Mouse (Mus musculus): ENCODE data around the gene Hmg20b. TPM values are rescaled to one million over a fixed set of nuclear protein-coding genes. Genes with fewer than 3 reads are reported as not detected.

The Hmg20b gene
- total RNA-seq (2021): 10 to 100 TPM; 18.3 to 20.3 TPM

DNA sequence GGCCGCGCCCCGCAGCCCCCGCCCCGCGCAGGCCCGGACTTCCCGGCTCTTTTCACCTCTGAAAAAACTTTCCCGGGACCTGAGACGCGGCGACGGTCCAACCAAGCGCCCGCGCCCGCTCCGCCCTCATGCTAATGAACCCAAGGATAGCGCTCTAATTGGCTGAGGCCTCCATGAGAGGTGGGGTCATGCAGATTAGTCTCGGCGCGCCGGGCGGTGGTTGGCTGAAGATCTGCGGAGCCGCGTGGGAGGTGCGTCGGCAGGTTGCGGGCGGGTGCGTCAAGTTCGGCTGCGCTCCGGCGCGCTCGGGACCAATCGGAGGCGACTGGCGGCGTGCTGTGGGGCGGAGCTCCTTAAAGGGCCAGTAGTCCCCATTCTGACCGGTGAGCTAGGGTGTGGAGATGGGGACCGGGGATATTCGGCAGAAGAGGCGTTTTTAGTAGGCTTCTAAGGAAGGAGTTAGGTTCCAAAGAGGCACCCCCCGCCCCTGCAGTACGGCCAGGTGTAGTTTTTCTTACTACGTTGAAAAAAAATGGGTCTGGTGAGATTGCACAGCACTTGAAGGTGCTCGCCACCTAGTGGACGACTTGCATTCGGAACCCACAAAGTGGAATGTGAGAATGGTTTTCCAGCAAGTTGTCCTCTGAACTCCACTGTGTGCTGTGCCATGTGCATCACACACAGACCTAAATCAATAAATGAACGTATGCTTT is at the start of gene Hmg20b:
Gene Hmg20b, minus strand, starts transcription at position 130 of the 713 bp plus-strand sequence.
- DNase-seq (ENCODE audit: extremely low spot score in 1 of 2, low spot score in 2 of 2): peak; percentile 99 to 100
- intact Hi-C loops (cut with DNase I): no loop called here

DNA sequence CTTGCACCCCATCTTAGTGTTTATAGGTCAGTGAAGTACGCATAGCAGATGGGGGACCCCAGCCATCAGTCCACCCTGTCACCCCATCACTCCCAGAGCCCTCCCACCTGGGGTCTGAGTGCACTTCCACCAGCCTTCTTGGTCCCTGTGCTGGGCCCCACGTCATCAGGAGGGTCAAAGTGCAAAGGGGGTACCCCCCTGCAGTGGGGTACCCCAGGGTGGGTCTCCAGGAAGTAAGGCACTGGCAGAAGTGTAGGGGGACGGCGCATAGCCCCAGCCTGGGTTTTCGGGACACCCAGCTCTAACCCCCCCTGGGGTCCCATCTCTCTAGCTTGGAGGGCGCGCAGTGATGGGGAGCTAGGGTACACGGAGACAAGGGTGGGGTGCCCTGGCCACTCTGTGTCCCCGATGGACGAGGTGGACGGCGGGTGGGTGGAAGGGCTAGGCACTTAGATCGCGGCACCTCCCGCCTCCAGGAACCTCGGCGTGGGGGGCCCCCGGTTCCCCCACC is 49.6 kb upstream of the Hmg20b start:
- intact Hi-C loops (cut with DNase I): no loop called here
- no peak for DNase-seq (ENCODE audit: extremely low spot score in 1 of 2, low spot score in 2 of 2)

DNA sequence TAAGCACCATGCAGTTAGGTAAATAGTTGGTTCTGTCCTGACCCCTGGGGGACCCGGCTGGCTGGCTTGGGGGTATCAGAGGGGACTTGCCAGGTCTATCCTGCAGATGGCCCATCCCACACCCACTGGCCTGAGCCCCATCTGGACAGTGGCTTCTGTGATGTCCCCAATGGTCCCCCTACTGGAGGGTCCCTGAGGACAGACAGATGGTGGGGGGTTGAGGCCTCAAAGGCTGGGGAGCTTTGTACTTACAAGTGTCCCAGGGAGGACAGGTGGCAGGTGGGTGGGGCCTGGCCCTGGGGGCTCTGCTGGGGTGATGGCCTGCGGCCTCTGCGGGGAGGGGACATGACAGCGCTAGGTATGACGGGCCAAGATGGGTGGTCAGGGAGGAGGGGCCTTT is 49.0 kb upstream of the Hmg20b start:
- DNase-seq (ENCODE audit: extremely low spot score in 1 of 2, low spot score in 2 of 2): no peak
- intact Hi-C loops (cut with DNase I): no loop called here

DNA sequence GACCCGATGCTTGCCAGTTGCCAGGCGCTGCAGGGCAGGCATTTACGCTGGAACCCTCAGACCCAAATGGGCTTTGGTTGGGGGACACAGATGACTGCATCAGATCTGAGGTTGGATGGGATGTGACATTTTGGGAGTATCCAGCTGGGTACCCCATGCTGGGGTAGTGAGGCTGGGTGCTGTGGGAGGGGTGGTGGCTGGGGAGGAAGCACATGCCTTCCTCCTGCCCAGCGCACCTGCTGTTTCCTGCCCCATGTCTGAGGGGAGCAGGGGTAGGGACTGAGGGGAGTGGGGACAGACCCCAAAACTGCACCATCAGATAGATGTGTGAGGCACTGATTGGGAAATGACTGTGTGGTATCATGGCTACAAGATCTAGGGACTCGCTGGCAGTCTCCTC is 46.5 kb upstream of the Hmg20b start:
- no peak for DNase-seq (ENCODE audit: extremely low spot score in 1 of 2, low spot score in 2 of 2)
- intact Hi-C loops (cut with DNase I): no loop called here

DNA sequence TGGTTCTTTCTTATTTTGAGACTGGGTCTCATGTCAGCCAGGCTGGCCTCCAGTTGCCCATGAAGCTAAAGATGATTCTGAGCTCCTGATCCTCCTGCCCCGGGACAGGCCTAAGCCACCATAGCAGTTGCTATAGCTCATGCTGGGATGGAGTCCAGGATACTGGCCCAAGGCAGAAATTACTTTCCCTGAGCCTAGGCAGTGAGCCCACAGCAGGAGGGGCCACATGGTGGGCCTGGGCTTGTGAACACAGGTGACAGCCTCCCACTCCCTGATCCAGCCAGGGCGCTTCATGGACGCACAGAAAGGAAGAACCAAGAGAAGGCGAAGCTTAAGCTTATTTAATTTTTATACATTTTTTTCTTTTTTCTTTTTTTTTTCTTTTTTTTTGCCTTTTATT is 45.6 kb upstream of the Hmg20b start:
- DNase-seq (ENCODE audit: extremely low spot score in 1 of 2, low spot score in 2 of 2): no peak
- intact Hi-C loops (cut with DNase I): loop anchor here (2.0 kb wide), 1 partner anchor 55 kb away; no protein-coding TSS in a partner anchor

DNA sequence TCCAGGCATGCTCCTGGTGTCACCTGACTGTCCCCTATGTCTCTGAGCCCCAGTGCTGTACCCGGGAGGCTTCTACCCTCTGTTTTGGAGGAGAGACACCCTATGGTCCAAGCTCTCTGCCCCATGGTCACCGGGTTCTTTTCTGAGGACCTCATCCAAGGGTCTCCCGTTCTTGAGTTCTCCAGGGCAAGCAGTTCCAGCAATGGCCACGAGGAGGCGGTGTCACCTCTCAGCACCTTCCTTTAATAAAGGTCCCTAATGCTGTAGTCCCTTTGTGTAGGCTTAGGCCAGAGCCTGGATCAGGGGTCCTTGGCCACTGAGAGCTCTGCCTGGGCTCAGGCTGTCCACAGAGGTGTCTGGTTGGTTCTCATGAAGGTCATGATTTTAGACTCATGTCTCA is 44.8 kb upstream of the Hmg20b start:
- DNase-seq (ENCODE audit: extremely low spot score in 1 of 2, low spot score in 2 of 2): no peak
- intact Hi-C loops (cut with DNase I): loop anchor here (2.0 kb wide), 1 partner anchor 56 kb away; no protein-coding TSS in a partner anchor

DNA sequence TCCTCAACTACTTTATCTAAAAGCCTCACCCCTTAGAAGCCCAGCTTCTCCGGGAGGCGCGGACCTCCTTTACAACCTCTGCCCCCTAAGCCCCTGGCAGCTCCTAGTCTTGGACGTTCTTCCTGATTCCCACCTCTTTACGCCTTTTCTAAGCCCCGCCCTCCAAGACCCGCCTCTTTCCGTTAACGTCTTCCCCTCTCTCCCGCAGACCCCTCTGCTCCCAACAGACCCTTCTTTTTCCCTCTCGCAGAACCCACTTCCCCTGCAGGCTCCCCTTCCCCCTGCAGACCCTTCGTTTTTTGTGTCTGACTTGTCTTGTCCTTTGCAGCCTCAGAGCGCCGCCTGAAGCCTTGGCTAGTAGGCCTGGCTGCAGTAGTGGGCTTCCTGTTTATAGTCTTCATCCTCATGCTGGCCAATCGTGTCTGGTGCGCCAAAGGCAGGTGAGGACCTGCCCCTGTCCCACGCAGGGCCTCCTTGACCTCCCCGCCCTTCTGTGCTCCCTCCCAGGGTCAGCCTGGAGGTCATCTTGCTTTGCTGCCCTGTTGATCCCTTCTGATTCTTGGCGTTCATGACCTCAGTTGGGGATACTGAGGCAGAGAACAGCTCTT is 43.3 kb upstream of the Hmg20b start:
- no peak for DNase-seq (ENCODE audit: extremely low spot score in 1 of 2, low spot score in 2 of 2)
- intact Hi-C loops (cut with DNase I): loop anchor here (2.0 kb wide), 1 partner anchor 57 kb away; no protein-coding TSS in a partner anchor

DNA sequence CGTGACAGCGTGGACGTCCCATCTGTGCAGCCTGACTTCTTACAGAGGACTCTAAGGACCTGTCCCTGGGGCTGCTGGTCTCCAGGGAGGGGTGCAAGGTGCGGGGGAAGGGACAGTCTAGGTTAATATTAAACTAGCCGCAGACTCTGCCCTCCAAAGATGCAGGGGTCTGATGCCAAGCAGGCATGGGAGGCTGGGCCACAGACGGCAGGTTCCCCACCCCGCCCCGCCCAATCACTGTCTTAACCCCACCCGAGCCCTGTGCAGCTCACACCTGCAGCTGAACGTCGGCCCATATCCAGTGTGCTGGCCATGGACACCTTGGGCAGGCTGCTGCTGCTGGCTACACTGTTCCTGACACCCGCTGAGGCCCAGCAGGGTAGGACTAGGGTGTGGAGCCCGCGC is 42.5 kb upstream of the Hmg20b start, which contains the start of gene Smim24:
Gene Smim24, plus strand, starts transcription at position 271 of the 405 bp plus-strand sequence.
- intact Hi-C loops (cut with DNase I): no loop called here
- no peak for DNase-seq (ENCODE audit: extremely low spot score in 1 of 2, low spot score in 2 of 2)

DNA sequence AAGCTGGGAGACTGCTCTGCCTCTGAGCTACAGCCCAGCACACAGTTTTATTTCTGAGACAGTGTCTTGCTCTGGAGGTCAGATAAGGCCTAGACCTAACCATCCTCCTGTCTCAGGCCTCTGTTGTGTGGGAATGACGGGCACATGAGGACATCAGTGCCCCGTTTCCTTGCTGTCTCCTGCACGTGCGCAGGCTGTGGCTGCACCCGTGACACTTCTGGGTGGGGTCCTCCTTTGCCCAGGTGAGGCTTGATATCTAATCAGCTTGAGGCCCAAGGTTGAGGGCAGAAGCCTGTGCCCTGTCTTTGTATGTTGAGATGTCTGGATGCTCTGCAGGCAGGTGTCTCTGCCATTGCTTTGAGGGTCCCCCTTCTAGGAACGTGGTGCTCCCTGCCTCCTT is 42.0 kb upstream of the Hmg20b start:
- DNase-seq (ENCODE audit: extremely low spot score in 1 of 2, low spot score in 2 of 2): no peak
- intact Hi-C loops (cut with DNase I): no loop called here

DNA sequence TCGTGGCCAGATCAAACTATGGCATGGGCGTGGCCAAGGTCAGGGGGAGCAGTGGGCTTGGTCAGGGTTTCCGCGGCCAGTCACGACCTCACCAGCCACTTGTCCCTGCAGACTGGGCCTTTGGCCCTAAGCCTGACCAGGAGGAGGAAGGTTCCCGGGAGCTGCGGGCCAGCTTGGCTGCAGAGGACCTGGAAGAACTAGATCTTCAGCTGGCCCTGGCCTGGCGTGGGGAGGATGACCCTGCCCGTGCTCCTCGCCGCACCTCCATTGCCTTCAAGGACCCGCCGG is 40.3 kb upstream of the Hmg20b start:
- no peak for DNase-seq (ENCODE audit: extremely low spot score in 1 of 2, low spot score in 2 of 2)
- intact Hi-C loops (cut with DNase I): no loop called here

DNA sequence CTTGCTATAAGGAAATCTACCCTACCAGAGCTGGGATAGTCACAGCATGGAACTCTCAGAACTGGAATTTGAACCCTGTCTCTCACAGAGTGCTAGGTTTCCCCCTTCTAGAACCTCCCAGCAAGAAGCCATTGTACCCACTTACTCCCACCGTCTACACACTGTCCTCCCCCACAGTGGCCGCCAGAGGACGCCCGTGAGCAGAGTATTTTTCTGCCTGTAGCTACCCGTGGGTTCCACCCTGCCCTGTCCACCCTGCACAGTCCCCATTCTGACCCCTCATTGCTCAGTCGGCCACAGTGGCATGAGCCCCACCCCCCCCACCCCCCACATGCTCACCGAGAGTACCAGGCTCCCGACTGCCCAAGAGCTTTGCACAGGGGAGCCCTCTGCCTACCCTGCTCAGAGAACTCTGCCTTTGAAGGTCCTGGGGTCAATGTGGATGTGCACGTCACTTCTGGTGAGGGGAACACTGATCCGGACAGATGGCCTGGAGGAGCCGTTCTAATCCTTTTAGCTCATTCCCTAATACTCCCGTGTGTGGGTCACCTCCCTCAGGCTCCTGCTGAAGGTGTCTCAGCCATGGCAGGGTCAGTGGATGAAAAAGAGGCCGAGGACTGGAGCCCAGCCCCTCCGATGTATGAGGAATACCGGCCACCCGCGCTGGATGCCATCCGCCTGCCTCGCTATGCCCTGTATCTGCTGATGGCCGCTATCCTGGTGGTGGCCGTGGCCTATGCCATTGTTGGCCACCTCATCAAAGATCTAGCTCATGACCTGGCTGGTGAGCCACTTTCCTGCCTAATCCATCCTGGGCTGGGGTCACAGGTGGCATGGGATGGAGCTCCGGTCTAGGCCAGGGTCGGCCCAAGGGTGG is 39.8 kb upstream of the Hmg20b start:
- peak in 1 of 2 experiments; percentile 82 for DNase-seq (ENCODE audit: extremely low spot score in 1 of 2, low spot score in 2 of 2)
- intact Hi-C loops (cut with DNase I): no loop called here

DNA sequence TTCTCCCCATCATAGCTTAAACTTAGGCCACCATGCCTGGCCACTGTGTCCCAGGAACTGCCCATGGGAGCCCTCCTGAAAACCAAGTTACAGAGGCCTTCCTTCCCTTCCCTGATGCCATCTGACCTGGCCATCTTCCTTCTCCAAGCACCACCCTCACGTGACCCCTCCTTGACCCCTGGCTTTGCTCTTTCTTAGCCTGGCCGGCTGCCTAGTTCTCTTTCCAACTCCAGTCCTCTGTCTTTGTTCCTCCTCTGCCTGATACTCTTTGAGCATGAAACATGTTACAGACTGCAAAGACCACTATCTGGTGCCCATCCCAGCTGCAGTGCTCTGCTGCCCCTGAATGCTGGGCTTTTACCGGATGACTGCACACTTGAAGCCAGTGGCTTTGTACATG is 39.1 kb upstream of the Hmg20b start:
- intact Hi-C loops (cut with DNase I): no loop called here
- DNase-seq (ENCODE audit: extremely low spot score in 1 of 2, low spot score in 2 of 2): no peak

DNA sequence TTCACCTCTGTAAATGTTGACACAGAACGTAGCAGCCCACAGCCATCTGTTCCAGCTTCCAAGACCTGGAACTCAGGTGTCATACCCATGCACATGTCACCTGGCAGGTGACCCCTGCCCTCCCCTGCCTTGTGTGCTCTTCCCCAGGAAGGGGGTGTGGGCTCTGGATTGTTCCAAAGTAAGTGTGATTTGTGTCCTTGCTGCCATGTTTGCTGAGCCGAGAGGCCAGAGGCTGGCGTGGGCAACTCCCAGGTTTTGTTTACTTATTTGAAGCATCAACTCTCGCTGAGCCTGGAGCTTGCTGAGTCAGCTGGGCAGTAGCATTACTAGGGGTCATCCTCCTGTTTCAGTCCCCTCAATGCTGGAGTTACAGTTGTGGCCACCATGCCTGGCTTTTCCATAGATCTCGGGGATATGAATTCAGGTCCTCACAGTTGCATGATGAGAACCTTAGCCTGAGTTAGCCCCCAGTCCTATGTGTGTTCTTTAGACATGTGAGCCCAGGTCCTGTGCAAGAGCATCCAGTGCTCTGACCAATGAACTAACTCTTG is 38.3 kb upstream of the Hmg20b start, which contains the start of gene Gm48552:
Gene Gm48552, plus strand, starts transcription at position 501 of the 551 bp plus-strand sequence.
- intact Hi-C loops (cut with DNase I): no loop called here
- DNase-seq (ENCODE audit: extremely low spot score in 1 of 2, low spot score in 2 of 2): no peak

DNA sequence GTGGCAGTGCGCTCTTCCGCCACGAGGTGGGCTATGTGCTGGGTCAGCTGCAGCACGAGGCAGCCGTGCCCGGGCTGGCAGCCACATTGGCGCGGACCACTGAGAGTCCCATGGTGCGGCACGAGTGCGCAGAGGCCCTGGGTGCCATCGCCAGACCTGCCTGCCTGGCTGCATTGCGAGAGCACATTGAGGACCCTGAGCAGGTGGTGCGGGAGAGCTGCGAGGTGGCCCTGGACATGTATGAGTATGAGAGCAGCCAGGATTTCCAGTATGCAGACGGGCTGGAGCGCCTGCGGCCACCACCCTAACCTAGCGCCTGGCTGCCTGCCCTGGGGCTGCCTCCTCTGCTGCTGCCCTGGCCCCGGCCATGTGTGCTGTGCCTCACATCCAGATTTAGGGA is 37.4 kb upstream of the Hmg20b start:
- intact Hi-C loops (cut with DNase I): no loop called here
- no peak for DNase-seq (ENCODE audit: extremely low spot score in 1 of 2, low spot score in 2 of 2)

DNA sequence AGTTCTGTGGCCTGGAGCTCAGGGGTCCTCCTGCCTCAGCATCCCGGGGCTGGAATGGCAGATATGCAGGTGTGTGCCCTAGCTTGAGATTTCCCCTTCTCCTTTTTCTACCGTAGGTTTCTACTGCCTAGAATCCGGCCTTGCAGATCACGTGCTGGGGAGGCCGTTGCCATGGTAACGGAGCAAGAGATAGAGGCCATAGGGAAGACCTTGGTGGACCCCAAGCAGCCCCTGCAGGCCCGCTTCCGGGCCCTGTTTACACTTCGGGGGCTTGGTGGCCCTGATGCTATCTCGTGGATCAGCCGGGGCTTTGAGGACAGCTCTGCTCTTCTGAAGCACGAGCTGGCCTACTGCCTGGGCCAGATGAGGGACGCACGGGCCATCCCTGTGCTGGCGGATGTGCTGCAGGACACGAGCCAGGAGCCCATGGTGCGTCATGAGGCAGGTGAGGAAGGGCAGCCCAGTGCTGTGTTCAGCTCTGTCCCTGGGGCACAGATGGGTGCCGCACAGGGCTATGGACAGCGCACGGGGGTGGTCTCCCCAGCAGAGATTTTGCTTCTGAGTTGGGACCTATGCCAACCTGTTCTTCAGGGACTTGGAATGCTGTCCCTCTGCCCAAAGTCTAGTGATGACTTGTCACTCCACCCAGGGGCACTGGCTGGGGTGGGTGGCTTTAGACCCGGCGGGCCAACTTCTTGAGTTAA is 35.5 kb upstream of the Hmg20b start:
- intact Hi-C loops (cut with DNase I): no loop called here

DNA sequence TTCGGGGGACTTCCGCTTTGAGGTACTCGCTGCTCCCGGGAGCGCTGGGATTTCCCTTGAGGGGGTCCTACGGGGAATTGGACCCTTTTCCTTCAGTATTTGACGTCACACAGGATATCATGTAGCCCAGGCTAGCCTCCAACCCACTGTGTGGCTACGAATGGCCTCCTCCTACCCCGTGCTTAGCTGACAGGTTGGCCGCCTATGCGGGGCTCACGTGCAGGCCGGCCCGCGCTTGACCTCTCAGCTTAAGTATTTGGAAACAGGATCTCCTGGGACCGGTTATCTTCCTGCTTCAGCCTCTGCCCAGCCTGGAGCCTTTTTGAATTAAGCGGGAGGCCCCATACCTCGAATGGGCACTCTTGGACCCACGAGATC is 34.3 kb upstream of the Hmg20b start:
- DNase-seq (ENCODE audit: extremely low spot score in 1 of 2, low spot score in 2 of 2): no peak
- intact Hi-C loops (cut with DNase I): no loop called here

More for the DNA sequence above, 35.5 kb upstream of the Hmg20b start:
- DNase-seq (ENCODE audit: extremely low spot score in 1 of 2, low spot score in 2 of 2): no peak

DNA sequence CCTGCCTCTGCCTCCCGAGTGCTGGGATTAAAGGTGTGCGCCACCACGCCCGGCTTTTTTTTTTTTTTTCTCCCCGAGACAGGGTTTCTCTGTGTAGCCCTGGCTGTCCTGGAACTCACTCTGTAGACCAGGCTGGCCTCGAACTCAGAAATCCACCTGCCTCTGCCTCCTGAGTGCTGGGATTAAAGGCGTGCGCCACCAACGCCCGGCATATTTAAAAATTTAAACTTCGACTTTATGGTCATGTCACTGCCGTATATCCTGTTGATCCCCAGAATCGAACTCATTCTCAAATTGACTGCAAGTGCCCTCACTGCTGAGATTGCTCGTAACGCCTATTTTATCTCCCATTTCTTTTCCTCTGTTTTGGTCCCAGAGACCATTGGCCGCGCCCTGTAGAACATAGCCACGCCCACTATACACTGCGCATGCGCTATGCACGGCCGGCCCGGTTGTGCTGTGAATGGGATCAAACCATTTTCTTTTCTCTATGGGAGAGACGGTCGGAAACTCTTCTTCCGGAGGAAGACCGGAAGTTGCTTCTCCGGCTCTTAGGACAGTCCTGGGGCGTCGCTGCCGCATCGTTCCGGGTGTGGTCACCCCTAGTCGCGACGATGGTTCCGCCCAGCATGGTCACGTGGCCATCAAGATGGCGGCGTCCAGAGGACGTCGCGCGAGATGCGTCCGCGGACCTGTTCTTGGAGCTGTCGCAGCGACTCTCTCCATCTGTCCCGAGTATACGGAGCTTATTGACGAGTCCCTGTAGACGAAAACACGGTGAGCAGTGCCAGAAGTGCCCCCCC is 33.7 kb upstream of the Hmg20b start, which contains the start of the genes Dohh and Gm48551:
Gene Dohh, plus strand, starts transcription at position 627 of the 803 bp plus-strand sequence.
Gene Gm48551, plus strand, starts transcription at position 665 of the 803 bp plus-strand sequence.
- peak; percentile 98 for DNase-seq (ENCODE audit: extremely low spot score in 1 of 2, low spot score in 2 of 2)
- intact Hi-C loops (cut with DNase I): no loop called here

DNA sequence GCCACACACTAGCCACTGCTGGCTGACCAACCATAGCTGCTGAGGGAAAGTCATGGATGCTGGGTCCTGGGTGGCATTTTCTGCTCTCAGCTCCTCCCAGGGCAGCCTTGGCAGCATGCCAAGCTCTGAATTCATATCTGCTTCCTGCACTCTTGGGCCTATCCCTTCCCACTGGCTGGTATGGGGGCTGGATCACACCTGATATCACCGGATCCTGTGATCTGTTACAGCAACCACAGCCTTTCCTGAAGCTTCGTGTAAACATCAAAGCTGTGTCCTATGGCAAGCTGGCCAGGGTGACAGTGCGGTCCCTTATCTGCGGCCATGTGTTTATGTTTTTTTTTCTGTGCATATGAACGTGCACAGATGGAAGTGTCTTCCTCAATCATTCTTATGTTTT is 31.8 kb upstream of the Hmg20b start:
- no peak for DNase-seq (ENCODE audit: extremely low spot score in 1 of 2, low spot score in 2 of 2)
- intact Hi-C loops (cut with DNase I): no loop called here

Data from left cerebral cortex, postnatal 10 days (tissue).